Mouse (Mus musculus): ENCODE measurements around the gene Stat6.

The Stat6 gene

GRCm38 (mm10) chr10:127642772-127643552, at the start of gene Stat6:
Gene Stat6, plus strand, starts transcription at chr10:127642986.
- DNase-seq (ENCODE audit: low read depth), result peak; percentile 95

GRCm38 (mm10) chr10:127594405-127594804, 48.4 kb upstream of the Stat6 start:
- DNase-seq (ENCODE audit: low read depth), result no peak

- DNase-seq (ENCODE audit: low read depth), result no peak
Measured at GRCm38 (mm10) chr10:127594930-127595715, 47.7 kb upstream of the Stat6 start.

GRCm38 (mm10) chr10:127596321-127596941, 46.4 kb upstream of the Stat6 start:
- no peak for DNase-seq (ENCODE audit: low read depth)

- no peak for DNase-seq (ENCODE audit: low read depth)
Measured at GRCm38 (mm10) chr10:127597311-127597901, 45.4 kb upstream of the Stat6 start.

- no peak for DNase-seq (ENCODE audit: low read depth)
Measured at GRCm38 (mm10) chr10:127598607-127599006, 44.2 kb upstream of the Stat6 start.

GRCm38 (mm10) chr10:127599252-127599651, 43.5 kb upstream of the Stat6 start:
- no peak for DNase-seq (ENCODE audit: low read depth)

GRCm38 (mm10) chr10:127599779-127600541, 42.8 kb upstream of the Stat6 start:
- DNase-seq (ENCODE audit: low read depth), result no peak

- no peak for DNase-seq (ENCODE audit: low read depth)
Measured at GRCm38 (mm10) chr10:127602194-127602593, 40.6 kb upstream of the Stat6 start.

GRCm38 (mm10) chr10:127603437-127604371, 39.1 kb upstream of the Stat6 start:
- no peak for DNase-seq (ENCODE audit: low read depth)

- no peak for DNase-seq (ENCODE audit: low read depth)
Measured at GRCm38 (mm10) chr10:127604465-127605250, 38.1 kb upstream of the Stat6 start.

GRCm38 (mm10) chr10:127605251-127605547, 37.6 kb upstream of the Stat6 start:
- DNase-seq (ENCODE audit: low read depth), result no peak

GRCm38 (mm10) chr10:127605756-127606155, 37.0 kb upstream of the Stat6 start:
- DNase-seq (ENCODE audit: low read depth), result no peak

GRCm38 (mm10) chr10:127607059-127607458, 35.7 kb upstream of the Stat6 start:
- DNase-seq (ENCODE audit: low read depth), result peak; percentile 35

- DNase-seq (ENCODE audit: low read depth), result no peak
Measured at GRCm38 (mm10) chr10:127609415-127610065, 33.2 kb upstream of the Stat6 start.

- DNase-seq (ENCODE audit: low read depth), result no peak
Measured at GRCm38 (mm10) chr10:127610066-127610415, 32.7 kb upstream of the Stat6 start.

GRCm38 (mm10) chr10:127612079-127612775, 30.6 kb upstream of the Stat6 start:
- no peak for DNase-seq (ENCODE audit: low read depth)

GRCm38 (mm10) chr10:127614236-127615033, 28.4 kb upstream of the Stat6 start:
- DNase-seq (ENCODE audit: low read depth), result no peak
